Mouse (Mus musculus) left cerebral cortex, postnatal 36 days (tissue): ENCODE data around the gene Mapk14. TPM values are rescaled to one million over a fixed set of nuclear protein-coding genes. Genes with fewer than 3 reads are reported as not detected.
"Not testable (repeated sequence)": the region's sequence is repeated elsewhere in the genome, so short reads cannot be mapped to it uniquely, and the experiment has no call there.

Source experiments
- DNase-seq, 2 experiments: peaks; one replicate each; pipeline ENCODE4 v3.0.0; 2021 to 2022; ENCODE audit warnings: low spot score in 2 of 2, mixed read lengths in 1 of 2
- intact Hi-C: fragments of 180-260 bp; cut with DNase I; formaldehyde crosslinking; loops from one replicate; pipeline ENCODE4 v1.15.1; 2025
- total RNA-seq, 2 experiments: library from RNA; stranded (reverse); gene quantifications; 2 replicates each; pipeline ENCODE4 v1.2.3; 2021

Mapk14 gene
- total RNA-seq, 2 experiments from 2014 or later: 86.6 to 86.8 TPM

GRCm38 (mm10) chr17:28727511-28727910, 36.4 kb downstream of the Mapk14 start:
- intact Hi-C loops, DNase-seq: not testable (repeated sequence)

- no peak for DNase-seq
- intact Hi-C loops: no loop called here
Observed at GRCm38 (mm10) chr17:28735317-28736105, 44.4 kb downstream of the Mapk14 start.

- intact Hi-C loops: no loop called here
- DNase-seq: no peak
Observed at GRCm38 (mm10) chr17:28736486-28736885, 45.4 kb downstream of the Mapk14 start.

DNA sequence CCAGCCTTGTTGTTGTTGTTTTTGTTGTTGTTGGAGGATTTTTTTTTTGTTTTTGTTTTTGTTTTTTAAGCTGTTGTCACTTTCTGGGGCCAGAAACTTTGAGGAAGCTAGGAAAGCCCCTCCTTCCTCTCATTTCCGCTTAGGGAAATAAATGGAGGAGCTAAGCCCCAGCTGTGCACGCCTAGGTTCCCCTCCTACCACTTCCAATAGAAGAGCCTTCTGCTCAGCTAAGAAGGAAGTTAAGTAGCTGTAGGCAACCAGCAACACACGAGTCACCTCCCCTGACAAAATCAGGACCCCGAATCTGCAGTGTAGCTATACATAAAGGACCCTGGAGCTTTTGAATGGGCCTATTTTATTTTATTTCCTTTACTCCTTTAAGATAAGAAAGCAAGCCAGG, 46.8 kb downstream of the Mapk14 start:
- DNase-seq: no peak
- intact Hi-C loops: no loop called here

- intact Hi-C loops: no loop called here
- DNase-seq: no peak
Observed at GRCm38 (mm10) chr17:28739244-28739643, 48.1 kb downstream of the Mapk14 start.

GRCm38 (mm10) chr17:28743145-28743866, 52.2 kb downstream of the Mapk14 start:
- peak; percentile 76 to 80 for DNase-seq

DNA sequence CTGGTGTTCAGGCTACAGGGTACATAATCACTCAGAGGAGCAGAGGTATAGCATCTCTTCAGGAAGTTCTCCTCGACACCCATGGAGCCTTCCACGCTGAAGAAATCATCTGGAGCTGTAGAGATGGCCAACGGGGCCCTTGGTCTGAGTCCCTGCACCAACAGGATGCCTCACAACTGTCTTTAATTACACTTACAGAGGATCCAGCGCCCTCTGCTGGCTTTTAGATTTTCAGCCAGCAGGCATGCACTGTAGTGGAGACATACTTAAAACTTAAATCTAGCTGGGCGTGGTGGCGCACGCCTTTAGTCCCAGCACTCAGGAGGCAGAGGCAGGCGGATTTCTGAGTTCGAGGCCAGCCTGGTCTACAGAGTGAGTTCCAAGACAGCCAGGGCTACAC, 52.8 kb downstream of the Mapk14 start:
- intact Hi-C loops: no loop called here

More at GRCm38 (mm10) chr17:28743145-28743866, 52.2 kb downstream of the Mapk14 start:
- intact Hi-C loops: no loop called here

GRCm38 (mm10) chr17:28745773-28746172, 54.6 kb downstream of the Mapk14 start:
- no peak for DNase-seq
- intact Hi-C loops: loop anchor here (5.0 kb wide), 1 partner anchor 53 kb away; the partner anchor contains the start of genes Mapk14 and Slc26a8

More for the DNA sequence above, 52.8 kb downstream of the Mapk14 start:
- no peak for DNase-seq

DNA sequence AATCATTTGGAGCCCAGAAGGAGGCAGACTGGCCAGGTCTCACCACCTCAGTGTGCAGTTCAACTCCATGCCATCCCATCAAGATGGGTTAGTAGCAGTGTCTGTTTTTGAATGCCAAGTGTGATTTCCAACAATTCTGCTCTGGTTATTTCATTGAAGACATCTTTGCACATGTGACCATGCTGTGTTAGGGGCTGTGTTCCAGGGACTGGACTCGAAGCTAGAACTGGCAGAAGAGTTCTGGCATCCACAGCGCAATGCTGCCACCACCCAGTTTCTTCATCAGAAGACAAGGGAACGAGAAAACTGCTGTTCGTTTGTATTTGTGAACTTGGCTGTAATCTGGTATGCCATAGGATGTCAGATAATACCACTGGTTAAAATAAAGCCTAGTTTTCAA, 56.9 kb downstream of the Mapk14 start:
- intact Hi-C loops: loop anchor here (5.0 kb wide), 1 partner anchor 56 kb away; the partner anchor contains the start of genes Mapk14 and Slc26a8
- no peak for DNase-seq

DNA sequence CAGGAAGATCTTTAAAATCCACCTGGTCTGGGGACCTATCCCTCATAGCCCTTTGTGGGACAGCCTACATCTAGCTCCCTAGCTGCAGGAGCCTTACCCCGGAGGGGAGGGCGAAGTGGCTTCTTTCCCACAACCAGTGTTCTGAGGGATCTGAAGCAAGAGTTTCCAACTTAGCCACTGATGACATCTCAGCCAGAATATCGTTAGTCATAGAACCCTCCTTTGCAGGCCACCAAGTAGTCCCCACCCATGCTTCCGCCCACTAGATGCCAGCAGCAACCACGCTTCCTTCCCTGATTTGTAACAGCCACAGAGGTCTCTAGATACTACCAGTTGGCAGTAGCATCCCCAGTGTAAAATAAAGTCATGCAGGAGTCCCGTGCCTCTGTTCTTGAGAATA, 59.5 kb downstream of the Mapk14 start:
- intact Hi-C loops: no loop called here

GRCm38 (mm10) chr17:28756447-28756846, 65.3 kb downstream of the Mapk14 start:
- intact Hi-C loops: no loop called here

More for the DNA sequence above, 59.5 kb downstream of the Mapk14 start:
- DNase-seq: no peak

GRCm38 (mm10) chr17:28757470-28757869, 66.3 kb downstream of the Mapk14 start:
- no peak for DNase-seq
- intact Hi-C loops: no loop called here

More at GRCm38 (mm10) chr17:28756447-28756846, 65.3 kb downstream of the Mapk14 start:
- DNase-seq: no peak

GRCm38 (mm10) chr17:28760736-28761312, 69.7 kb downstream of the Mapk14 start:
- no peak for DNase-seq

DNA sequence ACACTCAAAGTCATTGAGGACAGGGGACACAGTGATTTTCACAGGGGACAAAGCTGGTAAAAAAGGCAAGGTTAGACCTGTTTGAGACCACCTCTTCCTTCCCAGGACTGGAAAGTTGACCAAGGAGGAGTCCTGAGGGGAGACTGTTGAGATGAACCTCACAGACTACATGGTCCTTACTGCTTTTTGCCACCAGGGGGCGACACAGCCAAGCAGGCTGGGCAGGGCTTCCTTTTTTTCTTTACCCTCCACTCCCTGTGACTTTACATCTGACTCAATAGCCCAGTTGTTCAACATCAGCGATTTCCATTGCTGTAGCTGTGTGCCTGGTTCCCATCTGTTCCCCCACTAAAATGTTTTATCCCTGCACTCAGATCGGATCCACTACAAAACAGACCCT, 70.7 kb downstream of the Mapk14 start:
- intact Hi-C loops: loop anchor here (5.0 kb wide), 2 partner anchors 40 to 165 kb away; partner anchors contain the start of gene Brpf3
- DNase-seq: peak; percentile 61 to 72

More at GRCm38 (mm10) chr17:28760736-28761312, 69.7 kb downstream of the Mapk14 start:
- intact Hi-C loops: loop anchor here (5.0 kb wide), 2 partner anchors 41 to 166 kb away; partner anchors contain the start of gene Brpf3

- DNase-seq: no peak
- intact Hi-C loops: no loop called here
Observed at GRCm38 (mm10) chr17:28766203-28766602, 75.1 kb downstream of the Mapk14 start.

DNA sequence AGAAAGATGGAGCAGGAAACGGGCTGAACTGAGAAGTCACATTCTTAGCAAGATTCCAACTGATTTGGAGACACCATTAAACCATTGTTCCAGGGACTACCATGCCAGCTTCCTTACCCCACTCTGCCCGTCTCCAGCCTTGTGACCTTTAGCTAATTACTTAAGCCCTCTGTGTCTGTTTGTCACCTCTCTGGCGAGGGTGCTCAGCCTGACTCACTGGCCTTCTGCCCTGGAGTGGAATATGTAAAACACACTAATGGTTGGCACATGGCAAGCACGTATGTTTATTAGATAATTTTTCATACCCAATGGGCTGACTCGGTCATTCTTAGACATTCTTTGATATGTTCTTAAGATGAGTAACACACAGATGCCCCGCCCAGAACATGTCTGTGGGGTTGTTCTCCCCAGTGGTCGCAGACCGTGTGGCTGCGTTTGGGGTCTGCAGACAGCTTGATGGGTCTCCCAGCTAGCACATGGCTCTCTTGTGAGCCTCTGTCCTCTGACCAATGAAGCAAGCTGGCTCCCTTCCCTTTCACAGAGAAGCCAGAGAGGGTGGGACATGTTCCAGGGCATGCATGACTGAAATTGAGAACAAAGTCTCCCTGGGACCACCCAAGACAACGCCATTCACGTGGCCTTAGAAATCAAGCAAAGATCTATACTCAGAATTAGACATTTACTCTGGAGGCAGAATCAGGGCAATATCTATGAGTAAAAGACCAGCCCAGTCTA, 75.8 kb downstream of the Mapk14 start:
- intact Hi-C loops: no loop called here
- DNase-seq: no peak

DNA sequence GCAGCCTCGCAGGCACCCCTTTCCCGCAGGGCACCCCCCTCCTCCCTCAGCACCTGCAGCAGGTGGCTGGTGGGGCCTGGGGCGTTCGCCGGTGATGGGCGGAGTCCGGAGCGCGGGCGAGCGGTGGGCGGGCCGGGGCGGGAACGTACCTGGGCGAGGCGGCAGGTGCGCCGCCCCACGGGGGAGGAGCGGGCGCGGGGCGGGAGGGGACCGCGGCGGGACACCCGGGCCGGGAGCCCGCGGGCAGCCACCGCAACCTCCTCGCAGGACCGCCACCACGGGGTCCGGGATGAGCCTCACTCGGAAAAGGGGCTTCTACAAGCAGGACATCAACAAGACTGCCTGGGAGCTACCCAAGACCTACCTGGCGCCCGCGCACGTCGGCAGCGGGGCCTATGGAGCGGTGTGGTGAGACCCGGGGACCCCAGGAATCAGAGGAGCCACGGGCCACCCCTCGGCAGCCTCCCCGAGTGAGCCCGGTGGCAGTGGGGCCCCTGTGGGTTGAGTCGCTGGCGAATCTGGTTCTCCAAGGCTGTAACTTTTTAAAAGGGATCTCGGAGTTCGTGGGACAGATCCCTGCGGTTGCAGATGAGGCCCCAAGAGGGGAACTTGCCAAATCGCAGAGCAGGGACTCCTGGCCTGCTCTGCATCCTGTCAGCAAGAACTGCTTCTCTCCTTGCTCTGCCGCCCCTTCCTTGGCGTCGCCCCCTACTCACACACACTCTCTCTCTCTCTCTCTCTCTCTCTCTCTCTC, 78.2 kb downstream of the Mapk14 start, which contains the start of gene Mapk13:
Gene Mapk13 (plus strand): TSS at position 177 of the 754 bp plus-strand sequence.
- no peak for DNase-seq
- intact Hi-C loops: no loop called here

DNA sequence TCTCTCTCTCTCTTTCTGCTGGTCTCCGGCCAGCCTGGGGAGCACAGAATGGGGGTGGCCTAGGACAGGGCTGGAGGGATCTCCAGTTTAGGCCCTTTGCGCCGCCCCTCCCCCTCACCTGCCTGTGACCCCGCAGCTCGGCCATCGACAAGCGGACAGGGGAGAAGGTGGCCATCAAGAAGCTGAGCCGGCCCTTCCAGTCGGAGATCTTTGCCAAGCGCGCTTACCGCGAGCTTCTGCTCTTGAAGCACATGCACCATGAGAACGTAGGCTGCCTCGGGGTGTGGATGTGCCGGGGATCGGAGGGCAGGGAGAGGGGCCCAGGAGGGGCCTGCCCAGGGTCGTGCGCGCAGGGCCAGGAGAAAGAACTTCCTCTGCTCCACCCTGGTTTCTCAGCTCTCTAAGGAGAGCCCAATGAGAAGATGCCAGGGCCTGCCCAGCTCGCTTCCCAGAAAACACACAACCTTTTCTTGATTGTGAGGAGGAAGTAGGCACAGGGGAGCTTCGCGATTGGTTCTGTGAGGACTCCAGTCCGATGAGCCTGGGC, 78.8 kb downstream of the Mapk14 start:
- no peak for DNase-seq
- intact Hi-C loops: no loop called here
